Mouse (Mus musculus): ENCODE results near the gene Hspa1a.
"Not testable (repeated sequence)": the region's sequence is repeated elsewhere in the genome, so short reads cannot be mapped to it uniquely, and the experiment has no call there.

Hspa1a gene

GRCm38 (mm10) chr17:34975581-34976492, 3.9 kb upstream of the Hspa1a start:
- in situ Hi-C loops (cut with MboI; ENCODE audit: unreplicated experiment in 2 of 2), result no loop called here

GRCm38 (mm10) chr17:34971694-34972068, 275 bp downstream of the Hspa1a start:
- in situ Hi-C loops (cut with MboI; ENCODE audit: unreplicated experiment in 2 of 2), result not testable (repeated sequence)

GRCm38 (mm10) chr17:34970850-34971249, 1.1 kb downstream of the Hspa1a start:
- in situ Hi-C loops (cut with MboI; ENCODE audit: unreplicated experiment in 2 of 2), result not testable (repeated sequence)

- in situ Hi-C loops (cut with MboI; ENCODE audit: unreplicated experiment in 2 of 2), result not testable (repeated sequence)
These were observed 2.1 kb downstream of the Hspa1a start, which contains the start of gene Gm20481 for GRCm38 (mm10) chr17:34969822-34970221. Gene Gm20481 (plus strand): TSS chr17:34969912.

- in situ Hi-C loops (cut with MboI; ENCODE audit: unreplicated experiment in 2 of 2), result no loop called here
These were observed 6.3 kb downstream of the Hspa1a start for GRCm38 (mm10) chr17:34965627-34966026.

- in situ Hi-C loops (cut with MboI; ENCODE audit: unreplicated experiment in 2 of 2), result no loop called here
These were observed 7.3 kb downstream of the Hspa1a start for GRCm38 (mm10) chr17:34964640-34965049.

- in situ Hi-C loops (cut with MboI; ENCODE audit: unreplicated experiment in 2 of 2), result no loop called here
These were observed 9.1 kb downstream of the Hspa1a start for GRCm38 (mm10) chr17:34962841-34963240.

GRCm38 (mm10) chr17:34962125-34962524, 9.8 kb downstream of the Hspa1a start:
- in situ Hi-C loops (cut with MboI; ENCODE audit: unreplicated experiment in 2 of 2), result no loop called here

- in situ Hi-C loops (cut with MboI; ENCODE audit: unreplicated experiment in 2 of 2), result no loop called here
These were observed 11.1 kb downstream of the Hspa1a start for GRCm38 (mm10) chr17:34960702-34961493.

- in situ Hi-C loops (cut with MboI; ENCODE audit: unreplicated experiment in 2 of 2), result no loop called here
These were observed 12.0 kb downstream of the Hspa1a start for GRCm38 (mm10) chr17:34959881-34960515.

GRCm38 (mm10) chr17:34959130-34959778, 12.7 kb downstream of the Hspa1a start, which contains the start of gene Hspa1b:
Gene Hspa1b (minus strand): TSS chr17:34959238.
- in situ Hi-C loops (cut with MboI; ENCODE audit: unreplicated experiment in 2 of 2), result not testable (repeated sequence)

- in situ Hi-C loops (cut with MboI; ENCODE audit: unreplicated experiment in 2 of 2), result not testable (repeated sequence)
These were observed 13.2 kb downstream of the Hspa1a start for GRCm38 (mm10) chr17:34958734-34959129.

GRCm38 (mm10) chr17:34957966-34958365, 14.0 kb downstream of the Hspa1a start:
- in situ Hi-C loops (cut with MboI; ENCODE audit: unreplicated experiment in 2 of 2), result not testable (repeated sequence)

- in situ Hi-C loops (cut with MboI; ENCODE audit: unreplicated experiment in 2 of 2), result not testable (repeated sequence)
These were observed 14.7 kb downstream of the Hspa1a start for GRCm38 (mm10) chr17:34957291-34957690.

GRCm38 (mm10) chr17:34956340-34956739, 15.6 kb downstream of the Hspa1a start:
- in situ Hi-C loops (cut with MboI; ENCODE audit: unreplicated experiment in 2 of 2), result no loop called here

GRCm38 (mm10) chr17:34955884-34956283, 16.1 kb downstream of the Hspa1a start:
- in situ Hi-C loops (cut with MboI; ENCODE audit: unreplicated experiment in 2 of 2), result no loop called here

- in situ Hi-C loops (cut with MboI; ENCODE audit: unreplicated experiment in 2 of 2), result loop anchor here in 1 of 2 experiments (5.0 kb wide), 1 partner anchor 32 kb away; no protein-coding TSS in a partner anchor
These were observed 17.1 kb downstream of the Hspa1a start for GRCm38 (mm10) chr17:34954831-34955230.

GRCm38 (mm10) chr17:34953904-34954303, 18.1 kb downstream of the Hspa1a start:
- in situ Hi-C loops (cut with MboI; ENCODE audit: unreplicated experiment in 2 of 2), result loop anchor here in 1 of 2 experiments (5.0 kb wide), 1 partner anchor 33 kb away; no protein-coding TSS in a partner anchor

- in situ Hi-C loops (cut with MboI; ENCODE audit: unreplicated experiment in 2 of 2), result loop anchor here in 1 of 2 experiments (5.0 kb wide), 1 partner anchor 34 kb away; no protein-coding TSS in a partner anchor
These were observed 18.7 kb downstream of the Hspa1a start for GRCm38 (mm10) chr17:34953258-34953657.
